33 mouse cellular contexts compared by ENCODE assay signal in genomic region chr16:82816615-82817014, GRCm38 (mm10). TPM values are rescaled to one million over a fixed set of nuclear protein-coding genes. Genes with fewer than 3 reads are reported as not detected.
"Had no signal": no experiment of that assay in that cellular context is flagged by ENCODE, and none has a peak within 500 bp of the region (broad histone marks: within the 10 kb centered on the region; RNA-seq: fewer than 3 reads in every experiment).

No protein-coding gene starts in this region.

- H3K27me3 ChIP-seq: heart, embryonic 12.5 days; hindbrain, embryonic 12.5 days; intestine, embryonic 15.5 days; limb, embryonic 13.5 days; limb, embryonic 15.5 days; liver, embryonic 12.5 days had no signal

- H3K9ac ChIP-seq: heart, embryonic 12.5 days; hindbrain, embryonic 12.5 days; hindbrain, embryonic 14.5 days; intestine, embryonic 15.5 days; limb, embryonic 13.5 days; limb, embryonic 15.5 days; liver, embryonic 12.5 days; liver, embryonic 14.5 days had no signal

- H3K36me3 ChIP-seq: heart, embryonic 10.5 days; heart, embryonic 12.5 days; hindbrain, embryonic 10.5 days; hindbrain, embryonic 12.5 days; intestine, embryonic 15.5 days; limb, embryonic 13.5 days; limb, embryonic 15.5 days; liver, embryonic 12.5 days had no signal

- H3K4me3 ChIP-seq: gastrocnemius, adult 2 months; heart, embryonic 10.5 days; heart, embryonic 12.5 days; hindbrain, embryonic 10.5 days; hindbrain, embryonic 12.5 days; intestine, embryonic 15.5 days; limb, embryonic 13.5 days; limb, embryonic 15.5 days; liver, embryonic 12.5 days had no signal

- DNase-seq: gastrocnemius, adult 2 months; gastrocnemius, postnatal 10 days; gastrocnemius, postnatal 25 days; heart, adult 18-20 months; heart, postnatal 10 days; heart, postnatal 4 days; kidney, adult 18-20 months; kidney, adult 8-10 months; kidney, postnatal 10 days; kidney, postnatal 36 days; layer of hippocampus, adult 9-11 months; layer of hippocampus, postnatal 36 days; left cerebral cortex, postnatal 4 days had no signal

- H3K4me2 ChIP-seq: heart, embryonic 12.5 days; hindbrain, embryonic 12.5 days; hindbrain, embryonic 14.5 days; intestine, embryonic 15.5 days; limb, embryonic 13.5 days; limb, embryonic 15.5 days; liver, embryonic 12.5 days had no signal

- H3K27ac ChIP-seq: gastrocnemius, adult 2 months; heart, embryonic 10.5 days; hindbrain, embryonic 10.5 days; hindbrain, embryonic 12.5 days; hindbrain, embryonic 14.5 days; intestine, embryonic 15.5 days; limb, embryonic 13.5 days; limb, embryonic 15.5 days; liver, embryonic 12.5 days; liver, embryonic 14.5 days had no signal

- ATAC-seq: hindbrain, embryonic 16.5 days; inflammation-experienced regulatory T-cells, adult 6 months; intestine, embryonic 15.5 days; intestine, postnatal 0 days; liver, embryonic 12.5 days had no signal

- H3K4me1 ChIP-seq: heart, embryonic 10.5 days; heart, embryonic 12.5 days; hindbrain, embryonic 10.5 days; hindbrain, embryonic 12.5 days; intestine, embryonic 15.5 days; limb, embryonic 13.5 days; limb, embryonic 15.5 days; liver, embryonic 12.5 days had no signal

- H3K9me3 ChIP-seq: heart, embryonic 10.5 days; heart, embryonic 12.5 days; hindbrain, embryonic 10.5 days; hindbrain, embryonic 12.5 days; intestine, embryonic 15.5 days; limb, embryonic 13.5 days; limb, embryonic 15.5 days; liver, embryonic 12.5 days had no signal

RNA-seq across cellular contexts. Expression of gene Gm21833, which starts 11.6 kb away (rescaled TPM):
- polyA plus RNA-seq: heart, embryonic 10.5 days; heart, embryonic 12.5 days; heart, embryonic 14.5 days; heart, embryonic 16.5 days; hindbrain, embryonic 10.5 days; hindbrain, embryonic 12.5 days; hindbrain, embryonic 14.5 days; hindbrain, embryonic 16.5 days; inflammation-experienced regulatory T-cells, adult 6 months; intestine, embryonic 15.5 days; intestine, postnatal 0 days; kidney, embryonic 14.5 days; kidney, embryonic 16.5 days; large intestine, adult 2 months; limb, embryonic 11.5 days; limb, embryonic 13.5 days; limb, embryonic 15.5 days; liver, adult 2 months; liver, embryonic 12.5 days; liver, embryonic 14.5 days had no signal
